Mouse (Mus musculus): ENCODE measurements around the gene Gm17622.

The Gm17622 gene

GRCm38 (mm10) chr13:96510635-96511034 lies 20.1 kb downstream of the Gm17622 start:
- DNase-seq (ENCODE audit: inconsistent age in 2 of 2, low spot score in 1 of 2), result peak; percentile 63 to 87

- DNase-seq (ENCODE audit: inconsistent age in 2 of 2, low spot score in 1 of 2), result peak in 1 of 2 experiments; percentile 68
These were observed 20.7 kb downstream of the Gm17622 start for GRCm38 (mm10) chr13:96511262-96511661.

DNA sequence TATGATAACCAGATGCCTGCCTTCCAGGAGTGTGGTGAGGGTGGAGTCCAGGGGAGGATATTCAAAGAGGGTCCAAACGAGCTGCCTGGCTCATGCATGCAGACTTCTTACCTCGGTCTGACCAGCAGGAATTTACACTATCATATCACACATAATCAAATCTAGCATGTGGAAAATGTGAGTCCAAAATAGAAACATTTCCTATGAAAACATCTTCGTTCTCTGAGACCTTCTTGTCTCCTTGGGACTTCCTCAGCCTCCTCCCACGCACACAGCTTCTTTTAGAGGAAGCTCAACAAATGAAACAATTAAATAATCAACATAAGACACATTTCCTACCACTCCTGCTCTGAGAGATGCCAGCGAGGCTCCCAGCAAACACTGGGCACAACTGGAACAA lies 21.4 kb downstream of the Gm17622 start:
- DNase-seq (ENCODE audit: inconsistent age in 2 of 2, low spot score in 1 of 2), result no peak

- DNase-seq (ENCODE audit: inconsistent age in 2 of 2, low spot score in 1 of 2), result no peak
These were observed 23.8 kb downstream of the Gm17622 start for GRCm38 (mm10) chr13:96514154-96514942.

GRCm38 (mm10) chr13:96516249-96516648 lies 25.7 kb downstream of the Gm17622 start:
- no peak for DNase-seq (ENCODE audit: inconsistent age in 2 of 2, low spot score in 1 of 2)

DNA sequence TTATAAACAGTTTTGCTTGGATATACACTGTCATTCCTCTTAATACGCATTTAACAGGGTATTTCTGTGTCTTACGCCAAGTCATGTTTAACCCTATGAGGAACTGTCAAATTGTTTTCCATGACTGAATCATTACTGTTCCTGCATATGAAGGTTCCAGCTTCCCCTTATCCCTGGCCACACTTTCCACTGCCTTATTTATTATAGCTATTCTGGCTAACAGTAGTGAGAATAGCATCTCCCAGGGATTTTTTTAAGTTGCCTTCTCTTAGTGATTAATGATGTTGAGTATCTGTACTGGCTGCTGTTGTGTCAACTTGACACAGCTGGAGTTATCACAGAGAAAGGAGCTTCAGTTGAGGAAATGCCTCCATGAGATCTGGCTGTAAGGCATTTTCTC lies 26.8 kb downstream of the Gm17622 start:
- DNase-seq (ENCODE audit: inconsistent age in 2 of 2, low spot score in 1 of 2), result no peak

DNA sequence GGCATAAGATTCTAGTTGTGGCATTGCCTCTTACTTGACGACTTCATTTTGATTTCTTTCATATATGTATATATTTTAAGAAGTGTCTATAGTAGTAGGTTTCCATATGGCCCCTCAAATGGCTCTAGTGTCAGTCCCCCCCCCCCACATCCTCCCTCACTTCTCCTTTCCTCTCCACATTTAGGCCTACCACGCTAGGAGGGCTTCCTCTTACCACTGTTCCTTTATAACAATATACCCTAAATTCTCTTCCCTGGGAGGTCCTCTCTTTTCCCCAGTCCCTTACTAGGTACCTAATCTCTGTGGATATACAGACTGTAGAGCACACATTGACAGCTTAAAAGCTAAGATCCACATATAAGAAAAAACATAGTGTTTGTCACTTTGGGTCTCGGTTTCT lies 30.8 kb downstream of the Gm17622 start:
- no peak for DNase-seq (ENCODE audit: inconsistent age in 2 of 2, low spot score in 1 of 2)

GRCm38 (mm10) chr13:96527022-96527421 lies 36.5 kb downstream of the Gm17622 start:
- DNase-seq (ENCODE audit: inconsistent age in 2 of 2, low spot score in 1 of 2), result no peak

DNA sequence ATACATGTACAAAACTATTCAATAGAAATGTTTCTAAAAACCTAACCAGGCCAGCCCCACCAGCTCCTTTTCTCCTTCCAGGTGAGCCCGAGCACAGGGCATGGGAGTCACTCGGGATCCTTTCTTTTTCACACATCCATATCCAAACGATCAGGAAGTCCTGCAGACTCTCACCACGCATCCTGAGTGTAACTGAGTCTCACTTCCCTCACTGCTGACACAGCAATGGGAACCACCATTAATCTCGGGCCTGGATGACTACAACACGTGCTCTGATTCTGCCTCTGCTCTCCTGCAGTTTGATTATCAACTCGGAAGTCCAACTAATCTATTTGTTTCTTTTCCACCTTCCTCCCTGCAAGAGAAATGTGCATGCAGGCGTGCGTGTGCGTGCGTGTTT lies 37.3 kb downstream of the Gm17622 start:
- no peak for DNase-seq (ENCODE audit: inconsistent age in 2 of 2, low spot score in 1 of 2)

DNA sequence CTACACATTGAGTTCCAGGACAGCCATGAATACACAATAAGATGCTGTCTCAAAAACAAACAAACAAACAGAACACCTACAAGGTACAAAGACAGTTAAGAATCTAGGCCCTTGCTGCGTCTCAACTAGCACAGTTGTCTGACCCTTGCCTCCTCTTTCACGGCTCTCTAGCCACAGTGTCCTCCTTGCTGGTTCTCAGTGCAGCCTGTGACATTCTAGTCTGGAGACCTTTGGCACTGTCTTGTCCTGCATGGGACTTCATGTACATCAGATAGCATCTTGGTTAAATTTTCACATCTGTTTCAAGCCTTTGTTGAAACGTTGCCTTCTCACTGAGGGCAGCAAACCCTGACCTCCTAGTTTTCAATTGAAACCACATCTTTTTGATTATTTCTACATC lies 38.2 kb downstream of the Gm17622 start:
- DNase-seq (ENCODE audit: inconsistent age in 2 of 2, low spot score in 1 of 2), result no peak

- DNase-seq (ENCODE audit: inconsistent age in 2 of 2, low spot score in 1 of 2), result no peak
These were observed 39.0 kb downstream of the Gm17622 start for GRCm38 (mm10) chr13:96529542-96529941.

DNA sequence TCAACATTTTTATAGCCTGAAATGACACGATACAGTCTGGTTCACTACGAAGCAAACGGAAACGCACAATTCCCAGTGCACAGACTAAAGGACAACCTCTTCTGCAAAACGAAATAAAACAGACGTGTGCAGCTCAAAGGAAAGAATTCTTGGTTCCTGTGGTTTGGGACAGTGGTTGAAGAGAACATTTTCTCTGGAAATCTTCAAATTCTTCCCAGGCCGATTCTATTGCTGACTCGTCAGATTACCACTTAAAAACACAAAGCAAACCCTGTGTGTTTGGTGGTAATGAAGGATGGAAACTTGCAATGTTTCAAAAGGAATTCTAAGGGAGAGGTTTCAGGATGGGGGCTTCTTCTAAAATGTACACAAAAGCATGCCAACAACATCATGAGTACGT lies 39.5 kb downstream of the Gm17622 start:
- no peak for DNase-seq (ENCODE audit: inconsistent age in 2 of 2, low spot score in 1 of 2)

DNA sequence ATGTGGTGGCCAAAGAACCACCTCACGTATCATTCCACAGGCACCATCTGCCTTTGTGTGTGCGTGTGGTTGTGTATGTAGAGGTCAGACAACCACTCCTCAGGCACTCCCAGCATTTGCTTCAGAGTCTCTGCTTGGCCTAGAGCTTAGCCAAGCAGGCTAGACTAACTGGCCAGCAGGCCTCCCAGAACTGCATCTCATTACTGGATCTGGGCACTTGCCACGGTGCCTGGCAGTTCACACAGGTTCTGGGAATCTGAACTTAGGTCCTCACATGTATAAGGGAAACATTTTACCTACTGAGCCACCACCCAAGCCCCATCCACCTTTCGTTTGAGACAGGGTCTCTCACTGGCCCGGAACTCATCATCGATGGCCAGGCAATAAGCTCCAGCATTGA lies 41.6 kb downstream of the Gm17622 start:
- no peak for DNase-seq (ENCODE audit: inconsistent age in 2 of 2, low spot score in 1 of 2)

GRCm38 (mm10) chr13:96533742-96534141 lies 43.2 kb downstream of the Gm17622 start:
- DNase-seq (ENCODE audit: inconsistent age in 2 of 2, low spot score in 1 of 2), result peak in 1 of 2 experiments; percentile 54

DNA sequence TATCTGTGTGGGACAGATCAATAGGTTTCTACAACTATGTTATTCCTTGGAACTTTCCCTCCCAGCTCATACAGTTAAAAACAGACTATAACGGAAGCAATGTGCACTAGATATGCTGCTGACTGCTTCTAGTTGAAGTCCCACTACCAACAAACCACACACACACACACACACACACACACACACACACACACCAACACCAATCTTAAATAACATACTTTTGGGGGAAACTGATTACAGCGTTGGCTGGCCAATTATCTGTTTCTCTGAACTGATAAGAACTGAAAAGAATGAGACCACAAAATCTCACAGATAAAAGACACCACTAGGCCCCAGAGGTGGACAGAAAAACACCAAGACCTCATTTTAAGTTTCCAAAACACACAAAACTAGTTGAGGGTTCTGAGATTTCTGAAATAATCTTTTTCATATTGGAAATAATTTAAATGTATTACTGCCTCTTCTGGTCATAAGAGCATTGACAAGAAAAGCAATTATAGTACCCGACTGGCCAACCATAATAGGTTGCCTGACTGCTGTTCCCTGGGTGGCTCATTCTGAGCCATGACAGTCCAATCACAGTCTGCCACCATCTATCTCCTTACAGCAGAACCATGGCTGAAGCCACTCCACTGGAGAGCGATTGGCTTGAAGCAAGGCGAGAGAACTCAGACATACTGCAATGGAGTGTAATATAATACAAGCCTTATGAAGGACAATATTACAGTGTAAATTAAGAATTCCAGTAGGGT lies 46.5 kb downstream of the Gm17622 start:
- DNase-seq (ENCODE audit: inconsistent age in 2 of 2, low spot score in 1 of 2), result no peak

DNA sequence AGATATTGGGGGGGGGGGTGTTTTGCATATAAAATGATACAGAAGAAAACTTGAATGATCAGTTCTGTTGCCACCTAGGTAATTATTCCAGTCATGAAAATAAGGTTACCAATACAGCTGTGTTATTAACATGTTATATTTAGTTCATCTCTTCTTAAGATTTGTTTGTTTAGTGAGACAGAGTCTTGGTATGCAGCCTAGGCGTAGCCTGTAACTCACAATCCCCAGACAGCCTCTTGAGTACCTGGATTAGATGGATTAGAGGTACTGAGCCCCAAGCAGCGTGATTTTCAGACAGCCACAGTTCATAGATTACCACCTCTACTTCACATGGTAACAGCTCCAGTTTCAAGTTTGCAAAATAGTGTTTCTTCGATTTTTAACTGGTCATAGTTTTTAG lies 47.6 kb downstream of the Gm17622 start:
- DNase-seq (ENCODE audit: inconsistent age in 2 of 2, low spot score in 1 of 2), result no peak

Measured in adrenal gland, adult (tissue).